Mouse (Mus musculus) ES-E14 (cell line): ENCODE measurements around the gene Hsd17b6.

Experiments used
- CHD2 ChIP-seq: IDR thresholded peaks from 2 replicates; pipeline ENCODE4 v1.6.1; 2014; ENCODE audit warnings: mild to moderate bottlenecking, low read depth, low read length, inconsistent platforms
- HCFC1 ChIP-seq: IDR thresholded peaks from 2 replicates; pipeline ENCODE4 v1.6.1; 2012; ENCODE audit warnings: low read length, inconsistent platforms, borderline replicate concordance; ENCODE audit not compliant: insufficient read depth
- MAFK ChIP-seq: IDR thresholded peaks from 2 replicates; pipeline ENCODE4 v1.6.1; 2014; ENCODE audit warnings: mild to moderate bottlenecking, low read depth, low read length, inconsistent platforms; ENCODE audit not compliant: insufficient read depth
- ZC3H11A ChIP-seq: IDR thresholded peaks from 2 replicates; pipeline ENCODE4 v1.6.1; 2012; ENCODE audit warnings: low read depth, mild to moderate bottlenecking, inconsistent platforms, low read length, borderline replicate concordance
- ZNF384 ChIP-seq: IDR thresholded peaks from 2 replicates; pipeline ENCODE4 v1.6.1; 2012; ENCODE audit warnings: low read depth, low read length, inconsistent platforms

DNA sequence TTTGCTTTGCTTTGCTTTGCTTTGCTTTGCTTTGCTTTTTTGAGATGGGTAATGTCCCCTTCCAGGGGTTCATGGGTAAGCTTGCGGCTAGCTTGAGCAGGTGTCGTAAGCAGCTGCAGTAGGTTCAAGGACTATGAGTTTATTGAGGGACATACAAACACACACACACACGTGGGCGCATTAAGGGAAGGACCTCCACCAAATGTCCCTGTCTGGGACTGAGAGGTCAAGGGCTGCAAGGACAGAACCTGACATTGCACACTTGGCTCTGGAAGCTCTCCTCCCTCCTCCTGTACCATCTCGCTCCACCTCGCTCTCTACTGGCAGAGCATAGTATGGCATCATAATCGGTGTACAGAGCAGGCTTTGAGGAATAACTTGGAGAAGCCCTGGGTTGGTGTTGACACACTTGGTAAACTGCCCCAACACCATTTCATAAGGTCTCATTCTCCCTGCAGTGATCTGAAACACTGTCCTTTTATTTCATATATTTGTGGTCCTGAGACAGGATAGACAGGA is 48.2 kb downstream of the Hsd17b6 start:
- TF ChIP-seq ZNF384 (no peak), CHD2 (no peak), ZC3H11A (no peak), MAFK (no peak), HCFC1 (no peak)
